Mouse (Mus musculus): ENCODE results near the gene Klc3.

Gene Klc3

DNA sequence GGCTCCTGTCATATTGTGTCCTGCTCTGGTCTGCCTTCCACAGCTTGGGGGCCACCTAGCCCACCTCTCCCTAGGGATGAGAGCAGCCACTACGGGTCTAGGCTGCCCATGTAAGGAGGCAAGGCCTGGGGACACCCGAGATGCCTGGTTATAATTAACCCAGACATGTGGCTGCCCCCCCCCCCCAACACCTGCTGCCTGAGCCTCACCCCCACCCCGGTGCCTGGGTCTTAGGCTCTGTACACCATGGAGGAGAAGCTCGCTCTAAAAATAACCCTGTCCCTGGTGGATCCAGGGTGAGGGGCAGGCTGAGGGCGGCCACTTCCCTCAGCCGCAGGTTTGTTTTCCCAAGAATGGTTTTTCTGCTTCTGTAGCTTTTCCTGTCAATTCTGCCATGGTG, 5.8 kb upstream of the Klc3 start:
- DNase-seq (ENCODE audit: low spot score in 2 of 2), result no peak

DNA sequence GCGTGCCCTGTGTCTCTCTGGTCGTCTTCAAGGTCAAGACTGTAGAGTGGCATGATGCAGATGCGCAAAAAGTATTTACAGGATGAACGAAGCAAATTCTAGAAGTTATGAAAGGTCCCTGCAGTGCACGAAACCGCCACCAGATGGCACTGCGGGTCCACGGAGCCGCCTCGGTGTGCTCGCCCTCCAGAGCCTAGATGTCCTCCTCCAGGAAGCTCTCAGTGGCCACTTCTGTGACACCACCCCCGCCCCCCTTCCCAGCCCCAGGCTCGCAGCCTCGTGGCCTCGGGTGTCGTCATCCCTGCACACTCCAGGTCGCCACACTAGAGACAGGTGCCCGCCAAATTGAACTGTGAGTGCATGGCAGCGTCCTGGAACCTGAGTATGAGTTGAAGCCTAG, 1.5 kb upstream of the Klc3 start:
- peak; percentile 81 to 82 for DNase-seq (ENCODE audit: low spot score in 2 of 2)

DNA sequence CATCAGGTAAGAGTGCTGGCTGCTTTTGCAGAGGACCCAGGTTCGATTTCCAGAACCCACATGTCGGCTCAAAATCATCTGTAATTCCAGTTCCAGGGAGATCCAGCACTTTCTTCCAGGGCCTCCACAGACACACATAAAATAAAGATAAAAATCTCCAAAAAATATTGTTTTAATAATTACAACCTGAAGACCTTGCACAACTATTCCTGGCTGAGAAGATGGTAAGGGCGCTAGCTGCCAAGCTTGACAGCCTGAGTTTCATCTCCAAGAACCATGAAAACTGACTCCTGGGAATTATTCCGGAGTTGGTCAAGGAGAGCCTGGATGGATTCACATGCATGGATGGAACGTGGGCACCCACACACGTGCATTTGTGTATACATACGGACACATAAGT, 572 bp upstream of the Klc3 start, which contains the start of gene Ckm:
TSS of gene Ckm (plus strand) at position 301 of the 400 bp plus-strand sequence.
- DNase-seq (ENCODE audit: low spot score in 2 of 2), result no peak

DNA sequence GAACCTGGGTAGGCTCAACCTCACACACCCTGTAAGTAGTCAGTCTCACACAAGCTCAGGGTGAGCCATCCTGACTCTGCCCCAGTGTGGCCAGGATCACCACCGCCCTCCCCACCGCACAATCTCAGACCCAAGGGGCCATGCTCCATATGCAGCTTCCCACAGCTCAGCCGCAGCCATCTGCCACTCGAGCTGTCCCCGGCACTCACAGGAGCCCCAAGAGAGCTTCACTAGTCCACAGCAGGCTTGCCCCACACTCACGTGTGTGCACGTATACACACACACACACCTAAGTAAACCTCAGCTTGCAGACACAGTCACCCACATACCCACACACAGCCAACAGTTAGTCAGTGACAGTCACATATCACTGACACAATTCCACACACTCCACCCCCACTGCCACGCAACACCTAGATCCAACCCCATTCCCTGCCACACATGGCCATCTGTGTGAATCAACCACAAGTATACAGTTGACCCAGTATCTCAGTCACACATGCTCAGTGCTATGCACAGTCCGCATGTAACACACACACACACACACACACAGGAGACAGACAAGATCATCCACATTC, 1.3 kb downstream of the Klc3 start:
- no peak for DNase-seq (ENCODE audit: low spot score in 2 of 2)

DNA sequence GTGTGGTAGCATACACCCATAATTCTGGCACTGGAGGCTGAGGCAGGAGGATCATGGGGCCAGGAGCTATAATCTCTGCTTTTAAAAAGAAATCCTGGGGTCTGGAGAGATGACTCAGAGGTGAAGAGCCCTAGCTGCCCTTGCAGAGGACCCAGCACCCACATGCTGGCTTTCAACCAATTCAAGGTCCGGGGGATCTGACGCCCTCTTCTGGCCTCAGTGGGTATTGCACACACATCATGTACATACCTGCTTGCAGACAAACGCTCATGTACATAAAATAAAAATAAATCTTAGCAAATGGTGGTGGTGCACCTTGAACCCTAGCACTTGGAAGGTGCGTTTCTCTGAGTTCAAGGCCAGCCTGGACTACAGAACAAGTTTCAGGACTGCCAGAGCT, 3.0 kb downstream of the Klc3 start:
- no peak for DNase-seq (ENCODE audit: low spot score in 2 of 2)

DNA sequence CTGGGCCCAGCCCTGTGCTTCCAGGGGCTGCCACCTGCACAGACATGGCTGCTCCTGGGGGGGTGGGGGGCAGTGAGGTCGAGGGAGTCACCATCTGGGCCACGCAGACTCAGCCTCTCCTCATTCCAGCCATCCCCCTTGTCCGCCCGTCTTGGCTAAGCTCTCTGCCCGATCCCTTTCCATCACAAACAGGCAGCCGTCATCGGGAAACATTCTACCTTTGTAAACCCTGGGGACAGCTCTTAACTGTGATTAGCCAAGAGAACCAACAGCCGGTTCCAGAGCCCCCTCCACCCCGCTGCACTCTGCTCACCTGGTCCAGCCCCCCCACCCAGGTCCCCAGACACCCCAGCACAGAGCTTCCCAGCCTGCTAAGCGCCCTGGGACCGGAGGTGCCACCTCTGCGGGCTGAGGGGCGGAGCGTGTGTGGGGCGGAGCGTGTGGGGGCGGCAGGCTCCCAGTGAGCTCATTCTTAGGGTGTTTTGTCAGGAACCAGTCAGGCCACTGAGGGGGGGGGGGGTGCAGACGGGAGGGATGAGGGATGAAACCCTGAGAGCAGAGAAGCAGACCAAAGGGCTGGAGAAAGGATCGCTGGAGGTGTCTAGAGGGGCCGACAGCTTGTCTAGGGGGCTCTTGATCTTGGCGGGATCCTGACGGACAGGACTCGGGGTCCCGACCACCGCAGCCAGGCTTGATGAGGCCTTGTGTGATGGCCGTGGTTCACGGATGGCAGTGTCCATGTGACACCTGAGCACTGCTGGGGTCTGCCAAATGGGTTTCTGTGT, 4.2 kb downstream of the Klc3 start:
- no peak for DNase-seq (ENCODE audit: low spot score in 2 of 2)

DNA sequence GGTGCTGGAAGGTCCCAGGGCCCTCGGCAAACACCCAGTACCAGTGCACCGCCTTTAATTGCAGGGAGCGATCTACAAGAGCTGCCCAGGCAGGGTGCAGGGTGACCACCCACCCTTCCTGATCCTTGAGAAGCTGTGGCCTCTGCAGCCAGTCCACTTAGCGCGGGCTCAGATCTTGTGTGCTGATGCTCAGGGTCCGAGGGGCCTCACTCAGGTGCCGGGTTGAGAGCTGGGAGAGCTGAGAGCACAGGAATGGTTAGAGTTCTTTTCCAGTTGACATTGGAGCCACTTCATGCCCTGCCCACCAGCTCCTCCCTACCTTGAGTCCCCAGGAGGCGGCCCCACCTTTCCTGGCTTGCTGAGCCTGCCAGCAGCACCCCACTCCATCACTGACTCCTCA, 9.4 kb downstream of the Klc3 start:
- no peak for DNase-seq (ENCODE audit: low spot score in 2 of 2)

DNA sequence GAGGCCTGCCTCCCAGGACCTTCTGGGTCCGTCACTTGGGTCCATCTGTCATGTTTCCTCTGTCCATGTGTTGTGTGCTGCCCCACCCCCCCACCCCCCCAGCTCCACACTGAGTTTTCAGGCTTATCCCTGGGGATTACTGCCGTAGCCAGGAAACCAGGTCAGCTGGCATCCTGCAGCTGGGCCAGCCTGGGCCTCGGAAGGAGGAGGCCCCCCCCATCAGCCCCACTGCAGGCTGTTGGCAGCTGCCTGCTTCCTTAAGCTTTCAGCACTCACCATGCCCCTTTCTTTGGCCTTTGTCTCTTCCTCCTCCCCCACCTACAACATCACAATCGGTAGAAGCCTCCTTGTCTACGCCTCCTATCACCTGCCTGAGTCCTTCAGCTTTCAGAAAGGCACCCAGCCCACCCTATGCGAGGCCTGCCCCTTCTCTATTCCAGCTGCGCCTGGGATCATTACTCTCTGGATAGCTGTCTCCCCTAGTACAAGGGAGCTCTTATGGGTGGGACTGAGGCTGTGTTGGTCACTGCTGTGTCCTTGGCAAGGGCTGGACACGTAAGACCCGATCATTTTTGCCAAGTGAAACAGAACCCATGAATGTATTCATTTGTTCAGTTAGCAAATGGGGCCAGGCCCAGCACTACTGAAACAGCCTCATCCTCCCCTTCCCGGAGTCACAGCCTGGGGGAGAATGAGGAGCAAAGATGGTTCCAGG, 15.0 kb downstream of the Klc3 start:
- DNase-seq (ENCODE audit: low spot score in 2 of 2), result peak in 1 of 2 experiments; percentile 19

DNA sequence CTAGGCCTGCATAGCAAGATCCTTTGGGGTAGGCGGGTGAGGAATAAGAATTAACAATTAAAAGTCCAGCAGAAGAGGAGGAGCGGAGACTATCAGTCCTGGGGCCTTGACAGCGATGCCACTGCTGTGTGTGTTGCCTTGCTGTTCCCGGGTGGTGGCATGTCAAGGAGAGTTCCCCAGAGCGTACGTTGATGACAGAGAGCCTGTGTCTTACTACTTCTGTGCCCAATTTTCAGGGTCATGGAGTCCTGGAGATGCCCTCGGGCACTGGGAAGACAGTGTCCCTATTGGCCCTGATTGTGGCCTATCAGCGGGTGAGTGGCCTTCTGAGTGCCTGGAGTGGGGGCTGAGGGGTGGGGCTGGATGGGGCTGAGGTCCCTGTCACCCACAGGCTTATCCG, 20.2 kb downstream of the Klc3 start:
- no peak for DNase-seq (ENCODE audit: low spot score in 2 of 2)

DNA sequence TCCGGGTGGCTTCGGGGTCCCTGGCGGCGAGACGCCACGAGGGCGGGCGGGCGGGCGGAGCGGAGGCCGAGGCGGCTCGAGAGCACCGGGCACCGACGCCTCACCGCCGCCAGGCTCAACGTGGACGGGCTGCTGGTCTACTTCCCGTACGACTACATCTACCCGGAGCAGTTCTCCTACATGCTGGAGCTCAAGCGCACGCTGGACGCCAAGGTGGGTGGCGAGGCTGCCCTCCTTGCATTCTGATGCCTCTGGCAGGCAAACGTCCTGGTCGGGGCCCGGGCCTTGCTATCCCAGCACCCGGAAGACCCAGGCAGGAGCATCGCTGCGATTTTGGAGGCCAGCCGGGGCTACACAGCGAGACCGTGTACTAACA, 21.8 kb downstream of the Klc3 start:
- no peak for DNase-seq (ENCODE audit: low spot score in 2 of 2)

DNA sequence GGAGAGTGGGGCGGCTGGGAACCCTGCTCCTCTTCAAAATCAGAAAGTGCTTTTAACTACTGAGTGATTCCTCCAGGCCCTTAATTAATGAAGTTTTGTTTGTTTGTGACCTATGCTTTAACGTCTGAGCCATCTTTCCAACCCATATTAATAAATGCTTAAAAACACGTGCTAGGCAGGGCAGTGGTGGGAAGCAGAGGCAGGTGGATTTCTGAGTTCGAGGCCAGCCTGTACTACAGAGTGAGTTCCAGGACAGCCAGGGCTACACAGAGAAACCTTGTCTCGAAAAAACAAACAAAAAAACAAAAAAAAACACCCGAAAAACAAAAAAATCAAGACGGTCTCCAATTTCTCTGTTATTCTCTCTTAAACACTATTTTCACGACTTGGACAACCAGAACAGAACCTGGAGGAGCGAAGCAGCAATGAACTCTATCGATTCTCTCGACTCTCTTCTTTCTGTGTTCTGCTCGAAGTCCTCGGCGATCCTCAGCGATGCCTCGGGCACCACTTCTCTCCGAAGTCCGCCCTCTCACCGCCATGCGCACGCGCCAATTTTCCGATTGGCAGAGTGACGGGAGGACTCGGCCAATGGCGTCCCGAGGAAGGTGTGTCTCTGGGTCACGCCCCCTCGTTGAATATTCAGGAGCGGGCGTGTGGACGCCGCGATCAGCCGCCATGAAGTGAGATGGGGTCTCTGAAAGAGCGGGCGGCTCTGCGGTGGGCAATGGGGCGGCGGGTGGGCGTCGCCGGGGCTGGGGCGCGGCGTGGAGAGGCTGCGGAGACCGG, 22.3 kb downstream of the Klc3 start, which contains the start of gene Ercc2:
TSS of gene Ercc2 (plus strand) at position 634 of the 789 bp plus-strand sequence.
- peak; percentile 98 to 99 for DNase-seq (ENCODE audit: low spot score in 2 of 2)

DNA sequence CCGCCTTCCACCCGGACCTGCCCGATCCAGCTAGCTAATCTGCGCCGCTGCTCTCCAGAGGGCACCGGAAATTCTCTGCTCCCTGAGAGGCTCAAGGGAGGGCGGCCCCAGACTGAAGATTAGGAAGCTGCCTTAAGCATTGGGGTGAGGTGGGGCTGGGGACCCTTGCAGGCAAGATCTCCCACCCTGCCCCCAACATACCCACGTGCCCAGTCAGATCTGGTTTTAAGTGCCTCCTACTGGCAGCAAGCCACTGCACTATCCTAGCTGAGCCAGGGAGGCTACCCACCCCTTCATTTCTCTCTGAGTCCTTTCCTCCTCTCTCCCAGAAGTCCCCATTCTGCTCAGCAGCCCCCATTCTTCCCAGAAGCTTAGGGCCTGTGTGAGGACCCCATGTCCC, 25.9 kb downstream of the Klc3 start:
- no peak for DNase-seq (ENCODE audit: low spot score in 2 of 2)

DNA sequence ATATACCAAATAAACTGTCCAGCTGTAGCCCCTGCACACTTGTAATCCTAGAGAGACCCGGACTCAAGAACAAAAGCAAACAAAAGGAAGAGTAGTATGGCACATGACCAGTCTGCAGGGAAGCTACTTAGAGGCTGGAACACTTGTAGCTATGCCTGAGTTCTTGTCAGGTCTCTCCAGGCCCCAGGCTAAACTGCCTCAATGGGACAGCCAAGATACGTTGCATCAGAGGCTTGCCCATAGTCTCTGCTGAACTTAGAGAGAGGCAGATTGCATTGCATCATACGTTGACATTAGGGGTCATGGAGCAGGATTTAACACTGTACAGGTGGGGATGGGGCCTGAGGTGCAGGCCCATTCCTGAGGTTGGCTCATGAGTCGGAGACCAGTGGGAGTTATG, 27.9 kb downstream of the Klc3 start:
- no peak for DNase-seq (ENCODE audit: low spot score in 2 of 2)

DNA sequence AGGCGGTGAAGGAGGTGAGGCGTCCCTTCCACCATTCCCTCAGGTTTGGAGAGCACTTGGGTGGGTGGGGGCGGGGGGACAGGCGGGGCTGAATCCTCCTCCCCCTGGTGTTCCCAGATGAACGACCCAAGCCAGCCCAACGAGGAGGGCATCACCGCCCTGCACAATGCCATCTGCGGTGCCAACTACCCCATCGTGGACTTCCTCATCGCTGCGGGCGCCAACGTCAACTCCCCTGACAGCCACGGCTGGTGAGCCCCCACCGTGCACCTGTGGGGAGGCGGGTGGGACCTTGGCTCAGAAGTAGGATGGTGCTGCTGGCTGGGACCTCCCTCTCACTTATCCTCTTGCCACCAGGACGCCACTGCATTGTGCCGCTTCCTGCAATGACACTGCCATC, 28.5 kb downstream of the Klc3 start:
- DNase-seq (ENCODE audit: low spot score in 2 of 2), result no peak

DNA sequence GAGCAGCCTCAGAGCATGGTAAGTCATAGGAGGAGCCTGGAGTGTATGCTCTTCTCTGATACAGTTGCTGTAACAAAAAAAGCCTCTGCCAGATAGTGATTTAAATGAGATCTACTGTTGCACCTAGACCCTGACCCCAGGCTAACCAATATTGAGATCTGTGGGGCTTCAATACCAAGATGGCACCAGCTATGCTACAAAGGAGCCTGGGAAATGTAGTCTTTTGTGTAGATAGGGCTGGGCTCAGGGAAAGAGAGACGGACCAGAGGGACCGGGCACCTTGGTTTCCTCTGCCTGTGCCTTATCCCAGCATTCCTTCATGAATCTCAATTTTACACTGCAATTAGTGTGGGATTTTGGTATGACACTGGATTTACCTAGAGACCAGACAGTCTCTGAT, 30.5 kb downstream of the Klc3 start:
- no peak for DNase-seq (ENCODE audit: low spot score in 2 of 2)

DNA sequence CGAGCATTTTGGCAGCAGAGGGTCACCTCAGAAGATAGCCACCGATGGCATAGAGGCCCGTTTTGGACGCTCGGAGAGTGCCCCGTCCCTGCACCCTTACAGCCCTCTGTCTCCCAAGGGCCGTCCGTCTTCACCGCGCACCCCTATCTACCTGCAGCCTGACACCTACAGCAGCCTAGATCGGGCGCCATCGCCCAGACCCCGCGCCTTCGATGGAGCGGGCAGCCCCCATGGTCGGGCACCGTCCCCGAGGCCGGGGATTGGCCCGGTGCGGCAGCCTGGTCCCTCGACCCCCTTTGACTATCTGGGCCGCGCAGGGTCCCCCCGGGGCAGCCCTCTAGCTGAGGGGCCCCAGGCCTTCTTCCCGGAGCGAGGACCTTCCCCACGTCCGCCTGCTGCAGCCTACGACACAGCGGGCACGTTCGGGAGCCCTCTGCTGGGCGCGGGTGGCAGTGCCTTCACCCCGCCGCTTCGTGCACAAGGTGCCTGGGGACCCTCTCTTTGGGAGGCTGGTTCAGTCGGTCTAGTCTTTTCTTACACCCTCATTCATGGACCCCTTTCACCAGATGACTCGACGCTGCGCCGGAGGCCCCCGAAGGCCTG, 34.0 kb downstream of the Klc3 start:
- peak; percentile 65 to 71 for DNase-seq (ENCODE audit: low spot score in 2 of 2)

DNA sequence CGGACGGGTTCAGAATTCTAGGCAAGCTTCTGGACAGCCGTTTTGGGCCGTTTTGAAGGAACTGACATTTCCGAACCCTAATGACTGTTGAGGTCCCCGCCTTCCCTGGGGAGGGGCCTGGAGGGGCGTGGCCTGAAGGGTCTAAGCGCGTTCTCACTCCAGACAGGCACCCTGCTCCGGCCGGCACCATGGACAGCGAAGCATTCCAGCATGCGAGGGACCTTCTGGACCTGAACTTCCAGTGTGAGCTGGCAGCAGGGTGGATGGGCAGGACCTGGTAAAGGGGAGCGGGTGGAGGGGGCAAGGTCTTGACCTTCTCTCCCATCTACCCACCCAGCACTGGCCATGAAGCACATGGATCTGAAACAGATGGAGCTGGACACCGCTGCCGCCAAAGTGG, 35.5 kb downstream of the Klc3 start:
- DNase-seq (ENCODE audit: low spot score in 2 of 2), result no peak

DNA sequence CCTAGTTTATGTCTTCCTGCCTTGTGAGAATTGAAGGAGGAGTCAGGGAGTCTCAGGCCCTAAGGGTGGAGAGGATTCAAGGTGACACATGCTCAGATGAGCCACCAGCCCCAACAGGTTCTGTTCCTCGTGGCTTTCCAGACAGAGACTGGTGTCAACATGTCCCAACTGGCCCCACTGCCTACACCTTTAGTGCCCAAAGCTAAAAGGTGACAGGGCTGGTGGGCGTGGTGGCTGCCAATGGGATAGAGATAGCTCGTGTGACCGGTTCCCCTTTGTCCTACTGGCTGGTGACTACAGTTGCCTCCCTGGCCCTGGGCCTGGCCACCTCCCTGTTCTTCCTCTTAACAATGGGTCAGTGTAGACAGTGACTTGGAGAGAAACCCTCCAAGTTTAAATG, 38.5 kb downstream of the Klc3 start:
- no peak for DNase-seq (ENCODE audit: low spot score in 2 of 2)

DNA sequence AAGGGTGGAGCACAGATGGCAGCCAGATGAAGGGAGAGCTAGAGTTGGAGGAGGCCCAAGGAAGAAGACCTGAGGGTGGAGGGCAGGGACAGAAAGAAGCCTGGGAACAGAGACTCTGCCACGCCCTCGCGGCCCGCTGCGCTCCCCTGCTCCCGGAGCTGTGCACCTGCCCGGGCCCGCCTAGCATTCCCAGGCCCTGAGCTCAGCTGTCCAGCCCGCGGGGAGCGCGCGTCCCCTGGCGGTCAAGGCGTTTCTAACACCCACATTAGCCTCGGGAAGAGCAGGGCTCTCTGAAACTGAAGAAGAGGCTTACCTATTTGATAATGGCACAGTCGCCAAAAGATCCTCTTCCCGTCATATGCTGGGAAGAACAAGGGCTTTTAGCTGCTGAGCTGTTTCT, 40.0 kb downstream of the Klc3 start:
- peak; percentile 44 to 61 for DNase-seq (ENCODE audit: low spot score in 2 of 2)

DNA sequence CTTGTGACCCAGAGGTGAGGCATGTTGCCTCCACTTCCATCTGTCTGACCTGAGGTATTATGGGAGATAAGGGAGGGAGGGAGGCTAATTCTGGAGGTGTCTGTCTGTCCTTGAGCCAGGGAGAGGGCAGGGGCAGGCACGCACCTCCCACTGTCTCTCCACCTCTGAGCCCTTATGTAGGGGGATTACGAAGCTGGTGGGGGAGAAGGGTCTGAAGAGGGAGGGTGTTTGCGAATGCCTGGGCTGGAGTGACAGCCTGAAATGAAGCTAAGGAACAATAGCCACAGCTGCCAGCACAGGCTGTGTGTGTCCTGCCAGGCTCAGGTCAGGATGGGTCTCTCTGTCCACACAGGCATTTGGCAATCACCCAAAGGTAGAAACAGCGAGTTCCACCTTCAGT, 41.6 kb downstream of the Klc3 start:
- DNase-seq (ENCODE audit: low spot score in 2 of 2), result no peak

DNA sequence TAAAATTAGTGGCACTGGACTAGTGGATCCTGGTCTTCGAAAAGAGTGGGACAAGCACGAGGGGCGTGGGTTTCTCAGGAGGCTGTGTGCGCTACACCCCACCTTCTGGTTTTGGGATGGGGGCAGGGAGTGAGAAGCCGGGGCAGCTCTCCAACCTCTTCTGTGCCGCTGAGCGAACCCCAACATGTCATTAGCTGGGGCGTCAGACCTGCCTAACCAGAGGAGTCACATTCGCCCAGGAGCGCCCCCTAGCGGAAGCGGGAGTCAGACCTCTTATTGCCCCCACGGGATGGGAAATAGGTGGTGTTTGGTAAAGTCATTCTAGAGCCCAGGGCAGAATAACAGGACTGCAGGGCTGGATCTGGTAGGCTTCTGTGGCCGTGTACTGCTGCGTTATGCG, 42.2 kb downstream of the Klc3 start:
- peak; percentile 63 to 70 for DNase-seq (ENCODE audit: low spot score in 2 of 2)

DNA sequence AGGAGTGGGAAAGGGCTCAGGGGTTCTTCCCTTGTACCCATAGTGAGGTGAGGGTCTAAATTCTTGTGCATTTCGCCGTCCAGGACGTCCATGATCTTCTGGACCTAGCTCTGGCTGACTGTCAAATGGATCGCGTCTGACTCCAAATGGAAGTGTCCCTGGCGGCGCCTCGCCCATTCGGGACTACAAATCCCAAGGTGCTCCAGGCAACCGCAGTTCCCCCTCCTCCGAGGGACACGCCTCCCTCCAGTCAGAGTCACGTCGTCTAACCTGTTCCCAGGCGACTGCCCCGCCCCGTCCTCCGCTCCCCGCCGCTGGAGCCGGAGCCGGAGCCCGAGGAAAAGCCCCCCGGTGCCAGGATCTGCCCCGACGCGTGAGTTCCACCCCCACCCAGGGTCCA, 43.0 kb downstream of the Klc3 start:
- peak; percentile 89 to 92 for DNase-seq (ENCODE audit: low spot score in 2 of 2)
